Mouse (Mus musculus) spleen, adult 2 months (tissue): ENCODE results near the gene Olfr620. TPM values are rescaled to one million over a fixed set of nuclear protein-coding genes. Genes with fewer than 3 reads are reported as not detected.

ENCODE experiments used
- DNase-seq, 2 experiments: peaks; one replicate each; pipeline versions ENCODE4 v3.0.0 to v3.0.0-alpha.2; 2012 to 2021; ENCODE audit warnings: low spot score in 2 of 2, low read depth in 1 of 2
- H3K27ac ChIP-seq: fragments of 200-500 bp; 2 replicates; pipeline ENCODE4 v1.5.1; 2012; ENCODE audit warnings: low read length, inconsistent platforms; ENCODE audit not compliant: insufficient read depth
- H3K27me3 ChIP-seq: fragments of 200-500 bp; 2 replicates; pipeline ENCODE4 v1.6.1; 2012; ENCODE audit warnings: mild to moderate bottlenecking, moderate library complexity, low read length, inconsistent platforms; ENCODE audit not compliant: control insufficient read depth, insufficient read depth
- H3K36me3 ChIP-seq: fragments of 200-500 bp; 2 replicates; pipeline ENCODE4 v1.6.1; 2012; ENCODE audit warnings: mild to moderate bottlenecking, low read length, inconsistent platforms; ENCODE audit not compliant: control insufficient read depth, insufficient read depth
- H3K4me1 ChIP-seq: fragments of 200-500 bp; 2 replicates; pipeline ENCODE4 v1.6.1; 2011; ENCODE audit warnings: inconsistent platforms; ENCODE audit not compliant: control insufficient read depth, insufficient read depth, insufficient read length
- H3K4me3 ChIP-seq: fragments of 200-500 bp; 2 replicates; pipeline ENCODE4 v1.5.1; 2011; ENCODE audit warnings: mild to moderate bottlenecking, inconsistent platforms; ENCODE audit not compliant: insufficient read depth, insufficient read length; ENCODE audit errors: extremely low read depth
- CTCF ChIP-seq: fragments of 200-500 bp; IDR thresholded peaks from 2 replicates; pipeline ENCODE4 v1.5.1; 2011; ENCODE audit warnings: mild to moderate bottlenecking, inconsistent platforms; ENCODE audit not compliant: insufficient read depth, insufficient read length, insufficient replicate concordance; ENCODE audit errors: extremely low read depth
- POLR2A ChIP-seq: fragments of 200-500 bp; IDR thresholded peaks from 2 replicates; pipeline ENCODE4 v1.6.1; 2011; ENCODE audit warnings: low read depth, low read length, inconsistent platforms
- WGBS: fragments of 180-500 bp; shearing (Covaris S2); methylation state at CpG from one replicate; pipeline ENCODE4 v1.1.7; 2018; 5-methylcytosine and 5-hydroxymethylcytosine counted together
- polyA plus RNA-seq: library from polyadenylated mRNA; depleted of rRNA; stranded (reverse); fragments of >200 nt; gene quantifications from 2 replicates; pipeline ENCODE4 v1.2.3, GENCODE M21; 2012; rRNA removed

The Olfr620 gene
- polyA plus RNA-seq: not detected in 2 replicates

DNA sequence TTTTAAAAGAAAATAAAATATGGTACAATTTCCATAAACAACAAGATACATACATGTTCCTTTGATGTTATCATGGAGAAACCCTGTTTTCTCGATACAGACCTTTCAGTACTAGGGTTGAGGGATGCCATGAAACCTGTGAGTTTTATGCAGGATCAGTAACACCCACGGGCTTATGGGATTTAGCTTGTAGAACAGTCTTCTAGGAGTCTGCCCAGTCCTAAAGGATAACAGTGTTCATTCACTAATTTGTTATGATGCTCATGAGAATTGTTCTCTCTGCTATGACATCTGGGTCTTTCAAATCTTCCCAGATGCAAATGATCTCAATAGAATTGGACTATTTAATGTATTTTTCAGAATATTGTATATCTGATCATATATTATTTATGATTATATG, at the start of gene Olfr620:
Gene Olfr620 (minus strand): TSS at position 101 of the 400 bp plus-strand sequence.
- H3K4me1 ChIP-seq: no peaks in the 10 kb centered on the region
- H3K36me3 ChIP-seq: no peaks in the 10 kb centered on the region
- no peak within 1 kb of the TSS for H3K27ac ChIP-seq
- DNase-seq: no peak
- 66% methylated on average over 2 of the region's 2 CpGs for WGBS
- TF ChIP-seq POLR2A (no peak), CTCF (no peak)
- H3K27me3 ChIP-seq: no peaks in the 10 kb centered on the region
- H3K4me3 ChIP-seq: no peak within 1 kb of the TSS

- Histone ChIP-seq H3K4me1 (no peaks in the 10 kb centered on the region), H3K36me3 (no peaks in the 10 kb centered on the region), H3K27me3 (no peaks in the 10 kb centered on the region), H3K27ac (no peak overlapping the region), H3K4me3 (no peak overlapping the region)
- TF ChIP-seq POLR2A: no peak
- no peak for TF ChIP-seq CTCF
- no peak for DNase-seq
- WGBS: 89% methylated on average over 4 of the region's 4 CpGs
Measured at GRCm38 (mm10) chr7:103644070-103644469, 31.7 kb upstream of the Olfr620 start.

- Histone ChIP-seq H3K27ac (no peak within 1 kb of the TSS), H3K4me1 (no peaks in the 10 kb centered on the region), H3K27me3 (no peaks in the 10 kb centered on the region), H3K36me3 (no peaks in the 10 kb centered on the region), H3K4me3 (no peak within 1 kb of the TSS)
- TF ChIP-seq CTCF: no peak
- no peak for TF ChIP-seq POLR2A
- 83% methylated on average over 1 of the region's 1 CpGs for WGBS
- no peak for DNase-seq
Measured at GRCm38 (mm10) chr7:103642602-103643001, 30.3 kb upstream of the Olfr620 start, which contains the start of gene Olfr622. Olfr622 (minus strand) TSS chr7:103642702.

DNA sequence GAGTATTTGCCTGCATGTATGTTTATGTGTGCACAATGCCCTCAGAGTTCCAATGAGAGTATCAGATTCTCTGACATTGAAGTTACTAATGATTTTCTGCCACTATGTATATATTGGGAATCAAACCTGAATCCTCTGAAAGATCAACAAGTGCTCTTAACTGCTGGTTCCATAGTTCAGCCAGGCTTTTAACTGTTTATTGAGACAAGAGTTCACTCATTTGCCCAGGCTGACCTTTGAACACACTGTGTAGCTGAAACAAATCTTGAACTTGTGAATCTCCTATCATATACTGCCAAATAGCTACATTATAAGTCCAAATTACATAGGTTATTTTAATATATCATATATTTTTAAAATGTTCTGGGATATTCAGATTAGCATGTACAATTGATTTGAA, 24.5 kb upstream of the Olfr620 start:
- Histone ChIP-seq H3K36me3 (no peaks in the 10 kb centered on the region), H3K27me3 (no peaks in the 10 kb centered on the region), H3K4me3 (no peak overlapping the region), H3K4me1 (no peaks in the 10 kb centered on the region), H3K27ac (no peak overlapping the region)
- TF ChIP-seq POLR2A (no peak), CTCF (no peak)
- no peak for DNase-seq

GRCm38 (mm10) chr7:103607425-103607824, 4.9 kb downstream of the Olfr620 start:
- TF ChIP-seq CTCF (no peak), POLR2A (no peak)
- Histone ChIP-seq H3K4me1 (no peaks in the 10 kb centered on the region), H3K36me3 (no peaks in the 10 kb centered on the region), H3K4me3 (no peak overlapping the region), H3K27me3 (no peaks in the 10 kb centered on the region), H3K27ac (no peak overlapping the region)
- whole genome bisulfite sequencing: 67% methylated on average over 2 of the region's 2 CpGs
- no peak for DNase-seq

DNA sequence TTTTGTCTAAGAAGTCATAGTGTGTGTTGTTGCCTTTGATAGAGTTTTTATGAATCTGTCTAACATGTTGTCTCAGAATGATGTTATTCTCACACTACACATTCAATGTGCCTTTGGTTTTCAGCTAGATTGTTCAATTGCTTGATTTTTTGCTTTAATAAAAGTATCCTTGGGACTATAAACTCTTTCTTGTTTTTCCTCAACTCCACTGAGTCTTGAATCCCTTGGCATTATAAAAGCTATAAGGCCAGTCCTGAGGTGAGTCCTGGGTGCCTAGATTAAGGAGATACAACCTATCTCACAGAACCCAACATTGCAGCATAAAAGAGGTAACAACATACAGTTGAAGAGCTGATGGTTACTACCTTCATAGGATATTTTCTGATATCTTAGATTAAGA, 12.1 kb downstream of the Olfr620 start, which contains the start of gene Olfr619:
Gene Olfr619 (plus strand): TSS at position 301 of the 400 bp plus-strand sequence.
- TF ChIP-seq POLR2A: no peak
- no peak for TF ChIP-seq CTCF
- Histone ChIP-seq H3K27ac (no peak within 1 kb of the TSS), H3K27me3 (no peaks in the 10 kb centered on the region), H3K4me1 (no peaks in the 10 kb centered on the region), H3K4me3 (no peak within 1 kb of the TSS), H3K36me3 (no peaks in the 10 kb centered on the region)
- DNase-seq: no peak

DNA sequence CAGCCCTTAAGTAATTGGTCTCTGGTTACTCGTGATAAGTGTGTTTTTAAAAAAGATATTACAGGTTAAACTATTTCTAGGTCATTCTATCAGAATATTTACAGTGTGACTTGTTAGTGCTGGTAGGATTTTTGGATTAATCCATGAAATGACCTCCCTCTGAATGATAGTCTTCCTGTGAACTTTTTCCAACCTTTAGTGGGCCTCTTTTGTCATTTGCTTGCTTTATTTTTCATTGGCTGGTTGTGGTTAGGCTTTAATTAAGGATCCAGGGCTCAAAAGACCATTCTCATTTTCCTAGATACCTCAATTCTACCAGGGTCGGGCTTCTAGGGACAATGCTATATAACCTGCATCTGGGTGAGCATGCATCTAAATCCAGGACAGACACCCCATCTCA, 22.5 kb downstream of the Olfr620 start, which contains the start of gene Olfr618:
Gene Olfr618 (plus strand): TSS at position 301 of the 400 bp plus-strand sequence.
- WGBS: 68% methylated on average over 2 of the region's 2 CpGs
- Histone ChIP-seq H3K27ac (no peak within 1 kb of the TSS), H3K36me3 (no peaks in the 10 kb centered on the region), H3K4me1 (no peaks in the 10 kb centered on the region), H3K27me3 (no peaks in the 10 kb centered on the region), H3K4me3 (no peak within 1 kb of the TSS)
- TF ChIP-seq POLR2A (no peak), CTCF (no peak)
- DNase-seq: no peak
